Comparison of ENCODE assay signal across 8 mouse cellular contexts in the genomic region with DNA sequence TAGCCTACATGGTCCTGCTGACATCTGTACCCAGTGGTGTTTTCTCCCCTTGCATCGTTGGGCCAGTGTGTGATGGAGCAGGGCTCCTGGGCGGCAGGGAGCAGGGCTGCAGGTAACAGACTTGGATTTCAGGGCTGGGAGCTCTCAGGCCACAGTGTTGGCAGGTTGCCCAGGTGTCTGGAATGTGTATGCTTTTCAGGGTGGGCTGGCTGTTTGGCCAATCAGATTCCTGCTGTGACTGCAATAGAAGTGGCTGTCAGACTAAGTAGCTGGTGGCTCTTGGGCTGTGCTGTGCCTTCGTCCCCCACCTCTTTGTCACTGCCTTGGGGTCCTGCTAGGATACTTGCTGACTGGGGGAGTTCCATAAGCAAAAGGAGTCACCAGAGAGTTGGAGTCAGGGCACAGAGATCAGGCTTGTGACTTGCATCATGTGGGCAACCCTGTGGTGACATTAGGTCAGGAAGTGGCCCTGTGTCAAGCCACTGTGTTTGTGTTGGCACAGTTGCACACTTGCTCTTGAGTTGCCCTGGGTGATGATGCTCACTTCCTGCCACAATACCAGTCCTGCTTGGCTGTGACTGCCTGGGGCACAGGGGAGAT.
DNase-seq lines count a peak whose midpoint lies in the region; ATAC-seq and TF ChIP-seq lines count a peak whose summit lies in the region.

No protein-coding gene starts in this region.

- H3K9me3 ChIP-seq in hindbrain, embryonic 15.5 days, result no peaks in the 10 kb centered on the region
- no peaks in the 10 kb centered on the region for H3K9me3 ChIP-seq in hindbrain, embryonic 10.5 days
- no peaks in the 10 kb centered on the region for H3K9me3 ChIP-seq in kidney, embryonic 15.5 days (replicated peaks)

- H3K4me1 ChIP-seq in hindbrain, embryonic 15.5 days (replicated peaks), result 0 out of 2 replicates have a peak, but pooled peaks cover 4% of the 10 kb centered on the region
- H3K4me1 ChIP-seq in hindbrain, embryonic 10.5 days (replicated peaks), result 0 out of 2 replicates have a peak, but pooled peaks cover 7% of the 10 kb centered on the region
- H3K4me1 ChIP-seq in heart, adult 2 months (ENCODE audit: control insufficient read depth, insufficient read depth, low read length), result no peaks in the 10 kb centered on the region
- H3K4me1 ChIP-seq in kidney, embryonic 15.5 days, result peaks cover 14% of the 10 kb centered on the region

- no peak for TF ChIP-seq CTCF in heart, adult 2 months (IDR thresholded peaks at IDR 0.05)

- H3K36me3 ChIP-seq in hindbrain, embryonic 15.5 days, result no peaks in the 10 kb centered on the region
- no peaks in the 10 kb centered on the region for H3K36me3 ChIP-seq in hindbrain, embryonic 10.5 days
- no peaks in the 10 kb centered on the region for H3K36me3 ChIP-seq in heart, adult 2 months (ENCODE audit: control insufficient read depth, insufficient read depth, low read length)
- H3K36me3 ChIP-seq in kidney, embryonic 15.5 days, result no peaks in the 10 kb centered on the region

- no peaks in the 10 kb centered on the region for H3K79me2 ChIP-seq in heart, adult 2 months (replicated peaks; ENCODE audit: control insufficient read depth, insufficient read depth, low read length)

- H3K9ac ChIP-seq in hindbrain, embryonic 15.5 days, result no peak overlapping the region
- no peak overlapping the region for H3K9ac ChIP-seq in heart, adult 2 months (ENCODE audit: low read depth, low read length)
- H3K9ac ChIP-seq in kidney, embryonic 15.5 days, result no peak overlapping the region

- ATAC-seq in hindbrain, embryonic 15.5 days (ENCODE audit: low FRiP score, low read depth), result 0 out of 2 replicates have a peak, but pooled peaks have one; percentile 63
- ATAC-seq in kidney, embryonic 15.5 days (replicated peaks; ENCODE audit: low FRiP score), result peak; percentile 74

- WGBS in hindbrain, embryonic 15.5 days, result 48% methylated on average over 3 of the region's 3 CpGs
- 71% methylated on average over 3 of the region's 3 CpGs for WGBS in hindbrain, embryonic 10.5 days
- 37% methylated on average over 3 of the region's 3 CpGs for WGBS in heart, adult 2 months
- WGBS in kidney, embryonic 15.5 days, result 50% methylated on average over 3 of the region's 3 CpGs

- DNase-seq in hindbrain, embryonic 10.5 days (ENCODE audit: low spot score), result no peak
- DNase-seq in adipocyte (ENCODE audit: low spot score) (peak; percentile 24), MN1 (ENCODE audit: low spot score) (no peak)
- peak; percentile 33 for DNase-seq in heart, adult 2 months
- DNase-seq in mesoderm, embryonic 11.5 days (ENCODE audit: low read depth, low spot score), result peak; percentile 34
- no peak for DNase-seq in right cerebral cortex, postnatal 36 days (ENCODE audit: low spot score in 2 of 2)

- no peak for TF ChIP-seq POLR2A in heart, adult 2 months (IDR thresholded peaks at IDR 0.05; ENCODE audit: insufficient read depth, low read depth, low read length)

- H3K4me2 ChIP-seq in hindbrain, embryonic 15.5 days, result no peak overlapping the region
- no peak overlapping the region for H3K4me2 ChIP-seq in kidney, embryonic 15.5 days

- no peaks in the 10 kb centered on the region for H3K27me3 ChIP-seq in hindbrain, embryonic 15.5 days
- no peaks in the 10 kb centered on the region for H3K27me3 ChIP-seq in hindbrain, embryonic 10.5 days (ENCODE audit: insufficient read depth, poor library complexity, severe bottlenecking)
- H3K27me3 ChIP-seq in heart, adult 2 months (ENCODE audit: control insufficient read depth, insufficient read depth, low read length), result no peaks in the 10 kb centered on the region
- no peaks in the 10 kb centered on the region for H3K27me3 ChIP-seq in kidney, embryonic 15.5 days

- intact Hi-C loops in heart, adult 2 months (cut with DNase I), result no loop called here

- H3K4me3 ChIP-seq in hindbrain, embryonic 15.5 days, result no peak overlapping the region
- H3K4me3 ChIP-seq in hindbrain, embryonic 10.5 days, result no peak overlapping the region
- H3K4me3 ChIP-seq in heart, adult 2 months, result no peak overlapping the region
- H3K4me3 ChIP-seq in kidney, embryonic 15.5 days (replicated peaks), result no peak overlapping the region

- no peak overlapping the region for H3K27ac ChIP-seq in hindbrain, embryonic 15.5 days (replicated peaks)
- no peak overlapping the region for H3K27ac ChIP-seq in hindbrain, embryonic 10.5 days
- H3K27ac ChIP-seq in heart, adult 2 months, result no peak overlapping the region
- H3K27ac ChIP-seq in kidney, embryonic 15.5 days, result peak overlapping the region; percentile 62

- no peak for TF ChIP-seq EP300 in heart, adult 2 months (IDR thresholded peaks at IDR 0.05; ENCODE audit: insufficient read depth, low read depth, low read length)

Comparison
In these comparisons a context has a peak if more than half of its experiments do, and no peak if none do; other contexts are left out.
1. DNase-seq: peak in adipocyte (single experiment), heart, adult 2 months (2 of 2) and mesoderm, embryonic 11.5 days (single experiment); none in hindbrain, embryonic 10.5 days (single experiment), MN1 (single experiment) and right cerebral cortex, postnatal 36 days (0 of 2).